Mouse (Mus musculus): ENCODE data around the gene Susd3. TPM values are rescaled to one million over a fixed set of nuclear protein-coding genes. Genes with fewer than 3 reads are reported as not detected.

The Susd3 gene
- total and polyA plus RNA-seq, 3 experiments = 2.0 to 8.6 (median 3.3) TPM

DNA sequence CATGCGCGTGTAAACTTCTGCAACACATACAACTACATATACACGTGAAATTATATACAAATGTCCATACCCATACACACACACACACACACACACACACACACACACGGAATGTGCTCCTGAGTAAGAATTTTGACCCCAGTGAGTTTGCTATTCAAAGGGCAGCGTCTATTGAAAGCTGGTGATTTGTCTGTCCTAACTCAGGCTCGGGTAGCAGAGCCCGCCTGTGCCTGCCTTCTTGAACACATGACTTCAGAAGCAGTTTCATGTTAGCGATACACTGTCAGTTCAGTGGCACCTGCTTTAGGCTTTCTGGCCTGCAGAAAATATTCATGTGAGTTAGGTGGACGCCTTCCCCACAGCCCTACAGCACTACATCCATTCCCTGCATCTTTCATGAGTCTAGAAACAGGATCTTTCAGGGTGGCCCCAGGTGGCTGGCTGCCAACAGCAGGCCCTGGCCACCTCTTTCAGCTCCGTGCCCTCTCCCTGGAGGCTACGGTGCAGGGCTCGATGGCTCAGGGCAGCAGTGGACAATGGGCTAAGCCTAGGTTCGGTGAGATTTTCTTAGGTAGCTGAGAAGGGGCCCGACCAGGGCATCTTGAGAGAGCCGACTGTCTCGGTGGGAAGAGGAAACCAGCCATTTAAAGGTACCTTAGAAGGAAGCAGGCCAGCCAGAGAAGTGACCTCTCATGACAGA is 56.2 kb downstream of the Susd3 start:
- Histone ChIP-seq H3K27me3 (ENCODE audit: insufficient read depth, low read length) (no peaks in the 10 kb centered on the region), H3K4me3 (ENCODE audit: low read depth, low read length) (no peak overlapping the region), H3K36me3 (replicated peaks) (peaks cover 64% of the 10 kb centered on the region), H3K9me3 (replicated peaks) (no peaks in the 10 kb centered on the region), H3K4me1 (ENCODE audit: insufficient read depth, low read depth, low read length) (peaks cover 47% of the 10 kb centered on the region)
- DNase-seq (ENCODE audit: low spot score) (no peak), ATAC-seq (ENCODE audit: extremely low read depth, insufficient number of reproducible peaks, low FRiP score, poor library complexity, severe bottlenecking) (no peak)
- TF ChIP-seq GATA2 (IDR thresholded peaks at IDR 0.05; ENCODE audit: borderline replicate concordance, low read depth, low read length) (no peak), TAL1 (conservative IDR thresholded peaks at IDR 0.05; ENCODE audit: low read depth, low read length) (no peak), GATA1 (IDR thresholded peaks at IDR 0.05; ENCODE audit: borderline replicate concordance, low read length) (no peak)

- Histone ChIP-seq H3K27me3 (ENCODE audit: insufficient read depth, low read length) (no peaks in the 10 kb centered on the region), H3K9me3 (replicated peaks) (no peaks in the 10 kb centered on the region), H3K4me1 (ENCODE audit: insufficient read depth, low read depth, low read length) (peaks cover 52% of the 10 kb centered on the region), H3K36me3 (replicated peaks) (peaks cover 59% of the 10 kb centered on the region), H3K4me3 (ENCODE audit: low read depth, low read length) (no peak overlapping the region)
- DNase-seq (ENCODE audit: low spot score) (peak; percentile 50), ATAC-seq (ENCODE audit: extremely low read depth, insufficient number of reproducible peaks, low FRiP score, poor library complexity, severe bottlenecking) (peak; percentile 26; the same call in 1 of the 2 replicates)
- TF ChIP-seq GATA1 (IDR thresholded peaks at IDR 0.05; ENCODE audit: borderline replicate concordance, low read length) = no peak
- no peak for TF ChIP-seq CTCF (IDR thresholded peaks at IDR 0.05; ENCODE audit: low read depth, low read length)
- no peak for TF ChIP-seq GATA2 (IDR thresholded peaks at IDR 0.05; ENCODE audit: borderline replicate concordance, low read depth, low read length)
- no peak for TF ChIP-seq TAL1 (conservative IDR thresholded peaks at IDR 0.05; ENCODE audit: low read depth, low read length)
- TF ChIP-seq POLR2AphosphoS5 (IDR thresholded peaks at IDR 0.05; ENCODE audit: insufficient replicate concordance, low read depth, low read length) = no peak
Observed at GRCm38 (mm10) chr13:49191673-49192035, 56.9 kb downstream of the Susd3 start.

- Histone ChIP-seq H3K27me3 (ENCODE audit: insufficient read depth, low read length) (no peaks in the 10 kb centered on the region), H3K9me3 (replicated peaks) (no peaks in the 10 kb centered on the region), H3K4me1 (ENCODE audit: insufficient read depth, low read depth, low read length) (peaks cover 58% of the 10 kb centered on the region), H3K36me3 (replicated peaks) (peaks cover 54% of the 10 kb centered on the region), H3K4me3 (ENCODE audit: low read depth, low read length) (no peak overlapping the region)
- ATAC-seq (ENCODE audit: extremely low read depth, insufficient number of reproducible peaks, low FRiP score, poor library complexity, severe bottlenecking) (no peak), DNase-seq (ENCODE audit: low spot score) (no peak)
- TF ChIP-seq POLR2AphosphoS5 (IDR thresholded peaks at IDR 0.05; ENCODE audit: insufficient replicate concordance, low read depth, low read length) (no peak), TAL1 (conservative IDR thresholded peaks at IDR 0.05; ENCODE audit: low read depth, low read length) (no peak), GATA1 (IDR thresholded peaks at IDR 0.05; ENCODE audit: borderline replicate concordance, low read length) (no peak), GATA2 (IDR thresholded peaks at IDR 0.05; ENCODE audit: borderline replicate concordance, low read depth, low read length) (no peak), CTCF (IDR thresholded peaks at IDR 0.05; ENCODE audit: low read depth, low read length) (no peak)
Observed at GRCm38 (mm10) chr13:49190876-49191672, 57.4 kb downstream of the Susd3 start.

DNA sequence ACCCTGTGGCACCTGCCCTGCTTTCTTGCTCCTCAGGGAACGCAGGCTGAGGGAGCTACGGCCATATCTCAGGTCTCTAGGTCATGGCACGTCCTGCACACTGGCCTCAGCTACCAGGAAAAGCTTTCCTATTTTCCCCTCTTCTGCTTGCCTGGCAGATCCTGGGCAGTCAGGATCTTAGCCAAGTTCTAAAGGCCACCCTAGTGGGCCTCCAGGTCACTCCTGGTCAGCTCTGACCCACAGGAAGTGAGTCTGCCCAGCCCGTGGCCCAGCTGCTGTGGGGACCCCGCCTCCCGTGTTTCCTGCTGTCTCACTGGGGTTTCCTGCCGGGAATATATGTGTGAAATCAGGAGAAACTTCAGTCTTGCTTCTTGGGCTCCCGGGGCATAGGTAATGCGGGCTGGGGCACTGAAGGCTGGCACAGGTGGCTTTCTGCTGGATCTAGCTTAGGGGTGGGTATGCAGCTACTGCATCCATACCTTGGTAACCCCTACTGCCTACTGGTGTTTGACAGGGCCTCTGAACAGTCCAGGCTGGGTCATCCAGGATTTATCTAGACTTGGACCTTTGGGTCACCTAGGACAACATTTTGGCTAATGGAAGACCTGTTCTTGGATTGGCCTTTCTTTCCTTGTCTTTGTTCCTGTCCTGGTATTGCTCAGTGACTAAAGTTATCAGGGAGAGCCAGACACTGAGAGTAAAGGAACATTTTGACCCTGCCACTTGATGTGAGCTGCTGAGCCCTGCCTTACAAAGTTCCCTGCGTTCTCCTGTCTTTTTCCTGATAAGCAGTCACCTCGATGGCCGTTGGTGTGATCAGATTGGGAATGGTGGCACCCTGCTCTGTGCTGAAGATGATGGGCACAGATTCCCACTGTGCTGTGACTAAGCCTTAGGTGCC is 58.3 kb downstream of the Susd3 start:
- Histone ChIP-seq H3K36me3 (replicated peaks) (peaks cover 46% of the 10 kb centered on the region), H3K27me3 (ENCODE audit: insufficient read depth, low read length) (no peaks in the 10 kb centered on the region), H3K9me3 (replicated peaks) (no peaks in the 10 kb centered on the region), H3K4me1 (ENCODE audit: insufficient read depth, low read depth, low read length) (peaks cover 58% of the 10 kb centered on the region), H3K4me3 (ENCODE audit: low read depth, low read length) (no peak overlapping the region)
- DNase-seq (ENCODE audit: low spot score) (no peak), ATAC-seq (ENCODE audit: extremely low read depth, insufficient number of reproducible peaks, low FRiP score, poor library complexity, severe bottlenecking) (no peak)
- no peak for TF ChIP-seq GATA1 (IDR thresholded peaks at IDR 0.05; ENCODE audit: borderline replicate concordance, low read length)
- no peak for TF ChIP-seq POLR2AphosphoS5 (IDR thresholded peaks at IDR 0.05; ENCODE audit: insufficient replicate concordance, low read depth, low read length)

GRCm38 (mm10) chr13:49188966-49189360 is 59.5 kb downstream of the Susd3 start:
- Histone ChIP-seq H3K9me3 (replicated peaks) (no peaks in the 10 kb centered on the region), H3K4me3 (ENCODE audit: low read depth, low read length) (no peak overlapping the region), H3K27me3 (ENCODE audit: insufficient read depth, low read length) (peaks cover 8% of the 10 kb centered on the region), H3K4me1 (ENCODE audit: insufficient read depth, low read depth, low read length) (peaks cover 58% of the 10 kb centered on the region), H3K36me3 (replicated peaks) (peaks cover 33% of the 10 kb centered on the region)
- no peak for DNase-seq (ENCODE audit: low spot score)
- ATAC-seq (ENCODE audit: extremely low read depth, insufficient number of reproducible peaks, low FRiP score, poor library complexity, severe bottlenecking) = no peak
- TF ChIP-seq CTCF (IDR thresholded peaks at IDR 0.05; ENCODE audit: low read depth, low read length) (no peak), GATA2 (IDR thresholded peaks at IDR 0.05; ENCODE audit: borderline replicate concordance, low read depth, low read length) (no peak), GATA1 (IDR thresholded peaks at IDR 0.05; ENCODE audit: borderline replicate concordance, low read length) (no peak), POLR2AphosphoS5 (IDR thresholded peaks at IDR 0.05; ENCODE audit: insufficient replicate concordance, low read depth, low read length) (no peak), TAL1 (conservative IDR thresholded peaks at IDR 0.05; ENCODE audit: low read depth, low read length) (no peak)
